Mouse (Mus musculus) natural killer cell, adult 2 months (primary cell): Measurements from ENCODE around the gene Flt4.

ENCODE experiments used
- DNase-seq, 2 experiments: peaks; one replicate each; pipeline ENCODE4 v3.0.0; 2022; ENCODE audit warnings: low spot score in 2 of 2

The Flt4 gene

GRCm38 (mm10) chr11:49645677-49646076 lies 36.6 kb downstream of the Flt4 start:
- DNase-seq = no peak

- DNase-seq = no peak
Measured at GRCm38 (mm10) chr11:49650113-49650993, 41.3 kb downstream of the Flt4 start.

- no peak for DNase-seq
Measured at GRCm38 (mm10) chr11:49650994-49651761, 42.1 kb downstream of the Flt4 start.

- no peak for DNase-seq
Measured at GRCm38 (mm10) chr11:49651762-49652322, 42.8 kb downstream of the Flt4 start.

GRCm38 (mm10) chr11:49652401-49653078 lies 43.5 kb downstream of the Flt4 start:
- DNase-seq = peak; percentile 50 to 69

- DNase-seq = no peak
Measured at GRCm38 (mm10) chr11:49653079-49653408, 44.0 kb downstream of the Flt4 start.

- DNase-seq = no peak
Measured at GRCm38 (mm10) chr11:49654651-49655050, 45.6 kb downstream of the Flt4 start.

GRCm38 (mm10) chr11:49655501-49655900 lies 46.4 kb downstream of the Flt4 start:
- no peak for DNase-seq

- no peak for DNase-seq
Measured at GRCm38 (mm10) chr11:49658065-49658464, 49.0 kb downstream of the Flt4 start.

GRCm38 (mm10) chr11:49658791-49659469 lies 49.9 kb downstream of the Flt4 start:
- DNase-seq = peak; percentile 15 to 29

- DNase-seq = no peak
Measured at GRCm38 (mm10) chr11:49659470-49659799, 50.4 kb downstream of the Flt4 start.

- DNase-seq = no peak
Measured at GRCm38 (mm10) chr11:49662292-49662780, 53.3 kb downstream of the Flt4 start.

GRCm38 (mm10) chr11:49663310-49663709 lies 54.2 kb downstream of the Flt4 start, which contains the start of gene Scgb3a1:
TSS of gene Scgb3a1 (plus strand) at chr11:49663610.
- DNase-seq = no peak

GRCm38 (mm10) chr11:49664262-49665140 lies 55.4 kb downstream of the Flt4 start:
- no peak for DNase-seq

- DNase-seq = no peak
Measured at GRCm38 (mm10) chr11:49665462-49665861, 56.4 kb downstream of the Flt4 start.

- no peak for DNase-seq
Measured at GRCm38 (mm10) chr11:49673433-49673832, 64.4 kb downstream of the Flt4 start.

- DNase-seq = no peak
Measured at GRCm38 (mm10) chr11:49684237-49684973, 75.3 kb downstream of the Flt4 start.

- no peak for DNase-seq
Measured at GRCm38 (mm10) chr11:49695013-49695412, 86.0 kb downstream of the Flt4 start.

- no peak for DNase-seq
Measured at GRCm38 (mm10) chr11:49695695-49696094, 86.6 kb downstream of the Flt4 start.

- peak in 1 of 2 experiments; percentile 21 for DNase-seq
Measured at GRCm38 (mm10) chr11:49696472-49696871, 87.4 kb downstream of the Flt4 start.
